Mouse (Mus musculus) heart, embryonic 12.5 days (tissue): Measurements from ENCODE around the gene Rap1gap2. TPM values are rescaled to one million over a fixed set of nuclear protein-coding genes. Genes with fewer than 3 reads are reported as not detected.

ENCODE experiments used
- ATAC-seq: fragments of 200-750 bp; cut with Nextera tagmentation; 2 replicates; pipeline ENCODE4 v1.8.0; 2017; ENCODE audit warnings: moderate TSS enrichment, moderate library complexity; ENCODE audit not compliant: insufficient number of reproducible peaks, low FRiP score
- H3K27ac ChIP-seq: fragments of 300-500 bp; sonication (generic); 2 replicates; pipeline ENCODE4 v1.5.1; 2016; ENCODE audit warnings: mild to moderate bottlenecking, moderate library complexity; ENCODE audit not compliant: poor library complexity, severe bottlenecking
- H3K27me3 ChIP-seq: fragments of 300-500 bp; sonication (generic); replicated peaks from 2 replicates; pipeline ENCODE4 v1.6.1; 2016; ENCODE audit warnings: mild to moderate bottlenecking, moderate library complexity
- H3K36me3 ChIP-seq: fragments of 300-500 bp; sonication (generic); 2 replicates; pipeline ENCODE4 v1.6.1; 2016; ENCODE audit warnings: mild to moderate bottlenecking, moderate library complexity
- H3K4me1 ChIP-seq: fragments of 300-500 bp; sonication (generic); replicated peaks from 2 replicates; pipeline ENCODE4 v1.6.1; 2016; ENCODE audit warnings: mild to moderate bottlenecking
- H3K4me2 ChIP-seq: fragments of 300-500 bp; sonication (generic); 2 replicates; pipeline ENCODE4 v1.6.1; 2016; ENCODE audit warnings: mild to moderate bottlenecking, moderate library complexity
- H3K4me3 ChIP-seq: fragments of 300-500 bp; sonication (generic); 2 replicates; pipeline ENCODE4 v1.5.1; 2016; ENCODE audit warnings: mild to moderate bottlenecking
- H3K9ac ChIP-seq: fragments of 300-500 bp; sonication (generic); 2 replicates; pipeline ENCODE4 v1.6.1; 2016; ENCODE audit warnings: mild to moderate bottlenecking, moderate library complexity
- H3K9me3 ChIP-seq: fragments of 300-500 bp; sonication (generic); replicated peaks from 2 replicates; pipeline ENCODE4 v1.6.1; 2016; ENCODE audit warnings: mild to moderate bottlenecking, moderate library complexity
- WGBS: fragments of 180-500 bp; shearing (Covaris S2); methylation state at CpG from one replicate; pipeline ENCODE4 v1.1.7; 2016; 5-methylcytosine and 5-hydroxymethylcytosine counted together
- polyA plus RNA-seq: library from polyadenylated mRNA; unstranded; fragments of >200 nt; fragmentation: Nextera tagmentation; extraction: Ambion mirVana; gene quantifications from 2 replicates; pipeline ENCODE4 v1.2.1, GENCODE M21; 2016

Gene Rap1gap2
- polyA plus RNA-seq, 1 experiment from 2014 or later, result 9.3 TPM

DNA sequence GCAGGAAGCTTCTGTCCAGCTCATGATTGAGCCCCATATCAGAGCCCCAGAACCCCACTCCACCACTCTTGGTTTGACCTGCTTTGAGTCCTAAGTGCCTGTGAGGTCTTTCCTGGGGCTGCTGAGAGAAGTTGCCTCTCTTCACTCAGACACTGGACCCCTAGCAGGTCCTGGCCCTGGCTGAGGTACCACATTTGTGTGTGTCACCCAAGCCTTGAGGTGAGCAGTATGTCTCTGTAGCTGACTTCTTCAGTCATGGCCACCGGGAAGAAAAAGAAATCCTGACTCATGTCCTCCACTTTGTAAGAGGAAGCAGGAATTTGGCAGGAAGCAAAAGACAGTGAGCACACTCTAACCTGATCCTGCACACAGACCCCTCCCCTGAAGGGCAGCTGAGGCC, 28.9 kb upstream of the Rap1gap2 start:
- Histone ChIP-seq H3K9ac (no peak overlapping the region; the same call in 1 of the 2 replicates), H3K4me1 (peaks cover 28% of the 10 kb centered on the region), H3K4me2 (no peak overlapping the region), H3K36me3 (no peaks in the 10 kb centered on the region), H3K27me3 (no peaks in the 10 kb centered on the region; the same call in 1 of the 2 replicates), H3K27ac (no peak overlapping the region), H3K4me3 (no peak overlapping the region), H3K9me3 (no peaks in the 10 kb centered on the region)
- ATAC-seq, result no peak
- WGBS, result 50% methylated on average over 1 of the region's 1 CpGs

DNA sequence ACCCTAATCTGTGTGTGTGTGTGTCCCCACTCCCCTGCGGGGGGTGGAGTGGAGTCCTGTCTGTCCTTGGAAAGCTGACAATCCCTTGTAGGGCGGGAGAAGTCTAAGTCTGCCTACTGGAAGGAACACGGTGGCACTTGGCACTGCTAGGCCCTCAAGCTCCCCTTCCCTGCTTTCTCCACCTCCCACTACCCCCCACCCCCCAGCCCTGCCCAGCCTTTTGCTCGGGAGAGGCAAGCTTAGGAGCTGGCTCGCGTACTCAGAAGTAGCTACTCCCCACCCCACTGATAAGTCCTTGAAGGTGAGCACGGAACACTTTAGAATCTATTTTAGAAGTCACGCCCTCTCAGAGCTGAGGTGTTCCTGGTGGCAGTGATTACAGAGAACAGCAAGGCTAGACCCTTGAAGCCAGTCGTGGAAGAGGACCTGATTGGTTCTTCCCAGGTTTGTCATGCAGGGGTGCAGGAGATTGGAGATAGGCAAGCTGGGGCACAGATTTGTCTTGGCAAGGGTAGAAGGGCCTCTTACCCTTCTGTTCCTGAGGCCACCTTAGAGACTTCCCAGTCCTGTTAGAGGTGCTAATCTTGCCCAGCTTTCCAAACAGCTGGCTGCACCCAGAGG, 28.2 kb upstream of the Rap1gap2 start:
- Histone ChIP-seq H3K36me3 (no peaks in the 10 kb centered on the region), H3K4me2 (peak overlapping the region; percentile 82), H3K27me3 (no peaks in the 10 kb centered on the region; the same call in 1 of the 2 replicates), H3K27ac (peak overlapping the region; percentile 84), H3K9me3 (no peaks in the 10 kb centered on the region), H3K9ac (peak overlapping the region; percentile 83), H3K4me1 (peaks cover 28% of the 10 kb centered on the region), H3K4me3 (peak overlapping the region; percentile 83)
- WGBS, result 10% methylated on average over 9 of the region's 9 CpGs
- peak; percentile 6; the same call in 1 of the 2 replicates for ATAC-seq

DNA sequence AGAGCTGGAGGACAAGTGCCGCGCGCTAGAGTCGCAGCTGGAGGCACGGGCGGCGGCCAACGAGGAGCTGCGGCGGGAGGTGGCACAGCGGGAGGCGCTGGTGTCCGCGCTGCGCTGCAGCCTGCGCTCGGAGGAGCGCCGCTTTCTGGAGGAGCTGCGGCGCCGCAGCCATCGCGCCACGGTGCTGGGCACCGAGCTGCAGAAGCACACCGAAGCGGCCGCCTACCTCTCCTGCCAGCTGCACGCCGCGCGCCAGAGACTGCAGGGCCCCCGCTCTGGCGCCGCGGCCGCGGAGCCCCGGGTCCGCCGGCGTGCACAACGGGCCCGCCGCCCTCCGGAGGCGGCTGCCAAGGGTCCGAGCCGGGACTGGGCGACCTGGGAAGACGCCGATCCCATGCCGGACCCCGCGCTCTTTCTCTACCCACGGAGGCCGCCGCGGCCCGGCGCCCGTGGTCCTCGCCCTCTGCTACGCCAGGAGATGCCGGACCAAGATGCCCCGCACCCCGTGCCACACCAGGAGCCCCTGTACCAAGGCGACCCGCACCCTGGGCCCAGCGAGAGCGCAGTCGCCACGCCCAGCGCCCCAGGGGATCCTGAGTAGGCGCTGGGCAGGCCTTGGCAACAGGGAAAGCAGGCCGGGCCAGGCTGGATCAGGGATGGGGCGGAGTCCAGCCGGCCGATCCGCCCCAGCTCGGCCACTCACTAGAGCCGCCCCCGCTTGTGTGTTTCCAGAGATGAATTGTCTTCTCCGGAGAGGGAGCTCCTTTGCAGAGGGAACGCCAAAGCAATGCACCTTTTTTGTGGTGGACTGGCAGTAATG, 27.5 kb upstream of the Rap1gap2 start:
- H3K9me3 ChIP-seq, result no peaks in the 10 kb centered on the region
- ATAC-seq, result peak; percentile 88
- peak overlapping the region; percentile 84 for H3K27ac ChIP-seq
- H3K36me3 ChIP-seq, result no peaks in the 10 kb centered on the region
- peak overlapping the region; percentile 82 for H3K4me2 ChIP-seq
- peak overlapping the region; percentile 83 for H3K4me3 ChIP-seq
- H3K9ac ChIP-seq, result peak overlapping the region; percentile 83
- under 1% methylated on average over 86 of the region's 86 CpGs for WGBS
- H3K4me1 ChIP-seq, result peaks cover 28% of the 10 kb centered on the region
- no peaks in the 10 kb centered on the region; the same call in 1 of the 2 replicates for H3K27me3 ChIP-seq

DNA sequence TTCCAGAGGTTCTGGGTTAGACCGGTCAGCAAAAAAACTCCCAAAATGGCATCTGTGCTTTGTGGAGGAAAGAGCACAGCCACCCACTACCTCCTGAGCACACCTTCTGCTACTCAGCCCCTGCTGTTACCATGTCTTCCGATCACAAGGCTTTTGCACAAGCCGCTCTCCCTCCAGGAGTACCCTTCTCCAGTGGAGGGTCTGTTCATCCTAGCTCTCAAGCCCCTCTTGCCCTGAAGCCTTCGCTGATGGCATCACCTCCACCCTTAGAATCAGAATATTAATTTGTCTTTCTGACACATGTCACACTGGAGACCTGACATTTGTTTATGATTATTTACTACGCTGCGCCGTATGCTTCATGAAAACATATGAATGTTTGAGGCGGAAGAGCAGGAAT, 26.8 kb upstream of the Rap1gap2 start:
- H3K4me3 ChIP-seq, result peak overlapping the region; percentile 83
- ATAC-seq, result no peak
- H3K36me3 ChIP-seq, result no peaks in the 10 kb centered on the region
- peak overlapping the region; percentile 84; the same call in 1 of the 2 replicates for H3K27ac ChIP-seq
- H3K4me2 ChIP-seq, result peak overlapping the region; percentile 82
- no peaks in the 10 kb centered on the region; the same call in 1 of the 2 replicates for H3K27me3 ChIP-seq
- no peaks in the 10 kb centered on the region for H3K9me3 ChIP-seq
- 25% methylated on average over 8 of the region's 8 CpGs for WGBS
- H3K9ac ChIP-seq, result peak overlapping the region; percentile 83
- H3K4me1 ChIP-seq, result peaks cover 28% of the 10 kb centered on the region

DNA sequence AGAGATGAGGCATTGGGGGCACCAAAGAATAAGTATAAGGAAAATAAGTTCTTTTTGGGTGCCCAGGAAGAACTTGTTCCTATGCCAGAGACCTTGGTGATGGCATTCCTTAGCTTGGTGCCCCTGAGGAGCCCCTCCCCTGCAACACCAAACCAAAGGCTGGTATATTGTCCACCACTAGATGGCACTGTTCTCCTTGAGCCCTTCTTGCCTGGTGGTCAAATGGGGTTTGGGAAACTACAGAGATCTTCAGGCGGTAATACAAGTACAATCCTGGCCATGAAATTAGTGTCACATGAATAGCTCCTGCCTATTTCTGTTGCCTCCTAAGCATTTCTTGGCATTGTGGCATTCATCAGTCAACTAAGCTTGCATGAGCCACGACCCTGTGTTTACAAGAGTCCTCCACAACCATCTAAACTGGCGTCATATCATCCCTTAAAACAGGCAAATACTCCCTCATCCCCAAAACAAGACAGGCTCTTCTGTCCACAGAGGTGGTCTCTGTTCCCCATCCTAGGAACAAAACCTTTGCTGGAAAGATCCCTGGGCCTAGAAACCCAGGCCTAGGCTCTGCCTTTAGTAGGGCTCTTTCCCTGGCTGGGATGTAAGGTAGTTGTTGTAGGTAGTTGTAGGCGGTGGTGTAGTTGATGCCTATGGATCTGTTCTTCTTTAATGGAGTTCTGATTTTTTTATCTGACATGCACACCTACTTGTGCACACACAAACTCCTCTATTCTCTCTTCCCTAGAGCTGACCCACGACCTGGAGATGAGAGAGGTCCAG, 24.0 kb upstream of the Rap1gap2 start:
- 67% methylated on average over 5 of the region's 5 CpGs for WGBS
- no peak for ATAC-seq
- H3K4me1 ChIP-seq, result peaks cover 19% of the 10 kb centered on the region

DNA sequence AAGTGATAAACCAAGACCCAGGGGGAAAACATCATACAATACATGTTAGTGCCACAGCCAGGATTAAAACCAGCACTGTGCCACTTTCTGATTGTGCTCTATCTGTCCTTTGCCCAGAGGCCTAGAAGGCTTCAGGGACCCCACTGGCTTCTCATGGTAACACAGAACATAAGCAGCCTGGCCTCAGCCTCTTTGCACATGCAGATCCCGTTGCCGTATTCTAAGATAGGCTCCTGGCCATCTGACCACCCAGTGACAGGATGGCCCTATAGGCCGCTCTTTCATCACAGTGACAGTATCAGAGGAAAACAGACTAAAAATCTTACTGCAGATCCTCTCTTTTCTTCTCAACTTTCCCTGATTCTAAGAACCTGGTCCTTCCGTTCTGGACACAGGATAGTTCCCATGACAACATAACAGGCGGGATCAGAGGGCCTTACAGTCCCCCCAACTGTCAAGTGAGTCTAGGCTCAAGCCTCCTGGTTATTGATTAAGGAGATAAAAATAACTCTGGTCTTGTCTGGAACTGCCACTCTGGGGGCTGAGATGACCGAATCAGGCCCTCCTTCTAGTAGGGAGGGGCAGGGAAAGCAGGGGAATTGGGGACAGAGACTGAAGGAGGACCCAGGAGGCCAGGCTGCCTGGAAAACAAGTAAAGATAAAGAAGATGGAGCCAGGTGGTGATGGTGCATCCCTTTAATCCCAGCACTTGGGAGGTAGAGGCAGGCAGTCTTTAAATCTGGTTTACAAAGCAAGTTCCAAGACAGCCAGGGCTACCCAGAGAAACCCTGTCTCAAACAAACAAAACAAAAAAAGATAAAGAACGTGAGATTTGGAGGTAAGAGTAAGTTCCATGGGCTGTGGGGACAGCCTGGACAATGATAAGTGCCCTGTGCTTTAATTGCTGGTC, 21.4 kb upstream of the Rap1gap2 start:
- H3K4me2 ChIP-seq, result no peak overlapping the region
- no peaks in the 10 kb centered on the region for H3K9me3 ChIP-seq
- H3K4me1 ChIP-seq, result peaks cover 1% of the 10 kb centered on the region; the same call in 1 of the 2 replicates
- ATAC-seq, result no peak
- 53% methylated on average over 7 of the region's 7 CpGs for WGBS
- H3K27me3 ChIP-seq, result no peaks in the 10 kb centered on the region
- H3K9ac ChIP-seq, result no peak overlapping the region
- H3K4me3 ChIP-seq, result no peak overlapping the region
- H3K36me3 ChIP-seq, result no peaks in the 10 kb centered on the region
- no peak overlapping the region for H3K27ac ChIP-seq

More for the DNA sequence above, 24.0 kb upstream of the Rap1gap2 start:
- no peaks in the 10 kb centered on the region for H3K27me3 ChIP-seq
- H3K9ac ChIP-seq, result no peak overlapping the region
- no peak overlapping the region for H3K4me3 ChIP-seq
- H3K9me3 ChIP-seq, result no peaks in the 10 kb centered on the region
- H3K27ac ChIP-seq, result no peak overlapping the region
- H3K4me2 ChIP-seq, result no peak overlapping the region
- no peaks in the 10 kb centered on the region for H3K36me3 ChIP-seq

DNA sequence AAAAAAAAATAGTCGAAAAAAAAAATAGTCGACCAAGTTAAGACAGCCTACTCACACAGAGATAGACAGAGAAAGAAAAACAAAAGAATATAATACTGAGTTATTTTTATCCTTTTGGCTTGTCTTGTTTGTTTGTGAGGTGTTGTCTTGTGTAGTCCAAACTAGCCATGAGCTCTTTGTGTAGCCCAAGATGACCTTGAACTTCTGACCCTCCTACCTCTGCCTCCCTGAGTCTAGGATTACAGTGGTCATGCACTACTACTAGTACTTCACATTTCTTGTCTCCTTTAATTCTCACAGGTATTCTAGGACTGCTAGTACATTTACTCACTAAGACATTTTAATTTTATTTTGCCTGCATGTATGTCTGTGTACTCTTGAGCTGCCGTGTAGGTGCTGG, 16.8 kb upstream of the Rap1gap2 start:
- Histone ChIP-seq H3K36me3 (no peaks in the 10 kb centered on the region), H3K9me3 (no peaks in the 10 kb centered on the region), H3K4me1 (peaks cover 7% of the 10 kb centered on the region), H3K27me3 (peaks cover under 1% of the 10 kb centered on the region; the same call in 1 of the 2 replicates), H3K27ac (no peak overlapping the region), H3K9ac (no peak overlapping the region), H3K4me3 (no peak overlapping the region), H3K4me2 (no peak overlapping the region)
- WGBS, result 77% methylated on average over 3 of the region's 3 CpGs
- ATAC-seq, result no peak

DNA sequence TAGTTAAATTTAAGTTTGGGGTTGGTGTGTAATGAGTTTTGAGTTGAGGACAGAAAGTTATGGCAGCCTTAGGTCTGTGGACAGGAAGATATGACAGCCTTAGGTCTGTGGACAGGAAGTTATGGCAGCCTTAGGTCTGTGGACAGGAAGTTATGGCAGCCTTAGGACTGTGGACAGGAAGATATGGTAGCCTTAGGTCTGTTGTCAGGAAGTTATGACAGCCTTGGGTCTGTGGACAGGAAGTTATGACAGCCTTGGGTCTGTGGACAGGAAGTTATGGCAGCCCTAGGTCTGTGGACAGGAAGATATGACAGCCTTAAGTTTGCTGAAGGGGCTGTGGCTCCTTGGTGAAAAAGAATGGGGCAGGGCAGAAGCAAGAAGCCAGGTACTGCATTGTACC, 14.6 kb upstream of the Rap1gap2 start:
- Histone ChIP-seq H3K4me2 (no peak overlapping the region), H3K9me3 (no peaks in the 10 kb centered on the region), H3K9ac (no peak overlapping the region), H3K27ac (no peak overlapping the region), H3K4me3 (no peak overlapping the region), H3K4me1 (peaks cover 7% of the 10 kb centered on the region), H3K27me3 (peaks cover 21% of the 10 kb centered on the region), H3K36me3 (no peaks in the 10 kb centered on the region)
- ATAC-seq, result no peak

DNA sequence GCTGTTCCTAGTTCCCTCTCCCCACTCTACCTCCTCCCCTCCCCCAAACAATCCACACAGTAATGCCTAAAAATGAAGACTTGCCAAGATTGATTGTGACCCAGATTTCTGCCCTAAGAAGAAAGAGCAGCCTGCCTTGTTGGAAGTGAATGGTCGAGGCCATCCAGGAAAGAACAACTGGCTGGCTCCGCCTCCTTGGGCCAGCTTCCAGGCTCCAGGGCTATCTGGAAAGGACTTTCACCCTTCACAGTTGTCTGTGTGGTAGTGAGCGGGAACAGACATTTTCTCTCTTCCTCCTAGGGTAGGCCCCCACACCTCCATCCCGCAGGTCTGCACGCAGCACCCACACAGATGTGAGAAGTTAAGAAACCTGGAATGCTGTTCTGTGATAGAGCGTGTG, 13.0 kb upstream of the Rap1gap2 start:
- Histone ChIP-seq H3K36me3 (no peaks in the 10 kb centered on the region), H3K9me3 (no peaks in the 10 kb centered on the region), H3K4me2 (0 out of 2 replicates have a peak overlapping the region, but pooled peaks have one; percentile 15), H3K4me3 (no peak overlapping the region), H3K4me1 (peaks cover 15% of the 10 kb centered on the region), H3K27ac (no peak overlapping the region), H3K9ac (no peak overlapping the region), H3K27me3 (peaks cover 35% of the 10 kb centered on the region)
- 61% methylated on average over 6 of the region's 6 CpGs for WGBS
- ATAC-seq, result no peak

DNA sequence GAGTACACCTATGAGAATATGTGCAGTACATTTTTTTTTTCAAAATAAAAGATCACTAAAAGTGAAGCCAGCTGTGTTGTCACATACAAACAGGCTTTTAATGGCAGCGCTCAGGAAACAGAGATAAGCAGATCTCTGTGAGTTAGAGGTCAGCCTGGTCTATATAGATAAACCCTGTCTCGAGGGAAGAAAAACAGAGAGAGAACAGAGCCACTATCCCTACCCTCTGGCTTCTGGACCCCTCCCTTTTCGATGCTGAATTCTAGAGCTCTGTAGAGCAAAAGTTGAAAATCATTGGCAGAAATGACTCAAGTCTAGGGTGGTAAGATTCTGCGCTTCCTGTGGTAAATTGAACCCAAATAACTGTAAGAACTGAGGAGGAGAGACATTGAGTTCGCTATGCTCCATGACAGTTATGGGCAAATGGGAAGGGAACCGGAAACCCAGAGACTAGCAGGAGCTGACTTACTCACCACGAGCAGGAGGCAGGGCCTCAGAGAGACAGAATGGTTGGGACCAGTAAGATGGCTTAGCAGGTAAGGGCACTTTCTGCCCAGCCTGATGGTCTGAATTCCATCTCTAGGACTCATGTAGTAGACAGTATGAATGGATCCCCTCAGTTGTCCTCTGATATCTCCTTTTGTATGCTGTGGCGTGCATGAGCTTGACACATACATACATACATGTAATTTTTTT, 11.4 kb upstream of the Rap1gap2 start:
- no peak overlapping the region for H3K4me3 ChIP-seq
- H3K27me3 ChIP-seq, result peaks cover 48% of the 10 kb centered on the region
- H3K9me3 ChIP-seq, result no peaks in the 10 kb centered on the region
- H3K4me1 ChIP-seq, result peaks cover 15% of the 10 kb centered on the region
- peak; percentile 81 for ATAC-seq
- 52% methylated on average over 8 of the region's 8 CpGs for WGBS
- no peak overlapping the region for H3K9ac ChIP-seq
- peak overlapping the region; percentile 8; the same call in 1 of the 2 replicates for H3K27ac ChIP-seq
- H3K36me3 ChIP-seq, result no peaks in the 10 kb centered on the region
- H3K4me2 ChIP-seq, result peak overlapping the region; percentile 2; the same call in 1 of the 2 replicates
